Mouse (Mus musculus) midbrain, embryonic 14.5 days (tissue): ENCODE results near the gene Fyttd1. TPM values are rescaled to one million over a fixed set of nuclear protein-coding genes. Genes with fewer than 3 reads are reported as not detected.

Experiments used
- polyA plus RNA-seq: library from polyadenylated mRNA; unstranded; fragments of >200 nt; fragmentation: Nextera tagmentation; extraction: Ambion mirVana; gene quantifications from 2 replicates; pipeline ENCODE4 v1.2.1, GENCODE M21; 2014

The Fyttd1 gene
- polyA plus RNA-seq, 1 experiment from 2014 or later, result 171 TPM

Other genes with a start within 250 kb of the Fyttd1 start
- gene Tnk2, start 233.6 kb upstream of the Fyttd1 start, polyA plus RNA-seq, result 15.5 and 17.6 TPM in 2 replicates
- gene Muc4, start 141.6 kb upstream of the Fyttd1 start, polyA plus RNA-seq, result 0.16 TPM in 1 of 2 replicates, not detected in the other
- not detected in 2 replicates for gene Muc20, start 80.1 kb upstream of the Fyttd1 start, polyA plus RNA-seq
- not detected in 2 replicates for gene Smbd1, start 67.0 kb upstream of the Fyttd1 start, polyA plus RNA-seq
- 30.0 TPM in 2 replicates for gene Rubcn, start 266 bp downstream of the Fyttd1 start, polyA plus RNA-seq
- gene Lrch3, start 36.6 kb downstream of the Fyttd1 start, polyA plus RNA-seq, result 35.2 and 51.7 TPM in 2 replicates
- gene Iqcg, start 178.7 kb downstream of the Fyttd1 start, polyA plus RNA-seq, result 4.7 and 6.2 TPM in 2 replicates
- gene Rpl35a, start 179.0 kb downstream of the Fyttd1 start, polyA plus RNA-seq, result 477 and 558 TPM in 2 replicates
- 2.9 and 3.2 TPM in 2 replicates for gene Lmln, start 185.0 kb downstream of the Fyttd1 start, polyA plus RNA-seq